Mouse (Mus musculus) induced T-regulatory cell, adult 2 months (primary cell): Measurements from ENCODE around the gene Sgip1.

ENCODE experiments used
- DNase-seq: peaks from one replicate; pipeline ENCODE4 v3.0.0-alpha.2; 2012; ENCODE audit warnings: low read depth

Gene Sgip1

DNA sequence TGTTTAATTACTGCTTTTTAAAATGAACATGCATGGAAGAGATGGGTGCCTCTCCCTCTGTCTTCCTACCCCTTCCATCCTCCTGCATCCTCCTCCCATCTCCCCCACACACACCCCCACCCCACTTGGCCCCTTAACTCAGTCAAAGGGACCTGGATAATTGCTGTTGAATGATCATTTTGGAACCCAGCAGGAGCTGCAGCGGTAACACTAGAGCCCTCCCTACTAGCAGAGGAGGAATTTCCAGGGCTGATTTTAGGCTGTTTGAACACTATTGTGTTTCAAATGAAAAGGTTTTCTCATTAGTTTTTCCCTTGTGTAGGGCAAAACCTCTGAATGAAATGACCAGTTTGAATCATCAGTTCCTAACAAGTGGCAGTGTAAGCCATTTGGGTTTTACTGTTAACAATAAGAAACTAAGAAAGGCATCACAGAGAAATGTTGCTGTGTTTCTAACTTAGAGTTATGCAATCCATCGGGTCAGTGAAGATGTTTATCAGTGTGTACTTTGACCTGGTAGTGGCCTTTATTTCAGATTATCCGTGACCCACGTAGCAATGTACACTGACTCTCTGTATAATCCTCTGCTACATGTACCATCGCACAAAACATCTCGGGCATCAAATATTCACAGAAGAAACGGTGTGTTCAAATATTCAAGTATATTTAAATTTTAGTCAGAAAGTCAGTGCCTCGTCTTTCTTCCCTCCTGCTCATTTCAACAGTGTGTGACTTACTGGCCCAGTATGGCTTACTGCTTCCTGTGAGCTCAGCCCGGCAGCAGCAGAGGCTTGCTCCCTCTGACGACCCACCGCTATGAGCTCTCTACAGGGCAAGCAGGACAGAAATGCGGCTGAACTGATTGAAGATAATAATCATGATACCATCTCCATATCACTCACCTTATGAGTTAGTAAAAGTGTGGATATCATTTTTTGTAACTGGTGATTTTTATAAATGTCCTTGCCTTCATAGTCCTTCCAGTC, 235.5 kb downstream of the Sgip1 start:
- no peak for DNase-seq

DNA sequence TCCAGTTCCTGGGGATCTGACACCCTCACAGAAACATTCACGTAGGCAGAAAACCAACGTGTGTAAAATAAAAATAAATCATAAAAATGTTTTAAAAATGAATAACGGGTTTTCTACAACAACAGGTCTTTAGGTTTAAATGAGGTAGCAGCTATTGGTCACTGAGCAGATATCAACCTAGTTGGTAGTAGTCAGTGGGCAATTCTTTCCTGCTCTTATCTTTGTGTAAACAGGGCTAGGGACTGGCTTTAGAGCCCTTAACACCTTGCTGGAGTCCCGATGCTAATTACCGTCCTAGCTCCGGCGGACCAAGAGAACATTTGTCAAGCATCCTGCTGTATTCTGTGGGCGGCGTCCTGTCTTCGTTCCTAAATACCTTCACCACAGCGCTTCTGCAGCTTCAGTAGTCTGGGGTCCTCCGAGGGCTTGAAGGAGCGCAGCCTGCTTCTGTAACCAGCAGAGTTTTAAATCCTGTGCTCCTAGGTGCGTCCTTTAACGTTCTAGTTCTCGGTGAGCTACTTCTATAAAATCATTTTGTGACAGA, 236.8 kb downstream of the Sgip1 start:
- no peak for DNase-seq

DNA sequence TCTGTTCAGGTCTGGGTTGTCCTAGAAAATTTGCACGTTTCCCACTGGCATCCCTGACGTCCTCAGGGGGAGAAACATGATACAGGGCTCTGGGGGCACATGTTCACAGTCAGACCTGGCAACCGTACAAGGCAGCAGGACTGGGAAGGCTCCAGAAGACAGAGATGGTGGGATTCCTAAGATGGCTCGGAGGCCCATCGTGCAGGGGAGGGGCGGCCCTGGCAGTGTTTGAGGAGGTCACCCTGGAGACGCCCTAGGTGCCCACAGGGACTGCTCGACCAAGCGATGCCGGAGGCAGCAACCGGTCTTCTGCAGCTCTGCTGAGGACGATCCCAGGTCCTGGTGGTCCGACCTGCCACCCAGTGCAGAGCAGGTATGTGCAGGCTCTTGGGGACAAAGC, 237.3 kb downstream of the Sgip1 start, which contains the start of gene Tctex1d1:
Gene Tctex1d1 (plus strand): TSS at position 167 of the 400 bp plus-strand sequence.
- no peak for DNase-seq

DNA sequence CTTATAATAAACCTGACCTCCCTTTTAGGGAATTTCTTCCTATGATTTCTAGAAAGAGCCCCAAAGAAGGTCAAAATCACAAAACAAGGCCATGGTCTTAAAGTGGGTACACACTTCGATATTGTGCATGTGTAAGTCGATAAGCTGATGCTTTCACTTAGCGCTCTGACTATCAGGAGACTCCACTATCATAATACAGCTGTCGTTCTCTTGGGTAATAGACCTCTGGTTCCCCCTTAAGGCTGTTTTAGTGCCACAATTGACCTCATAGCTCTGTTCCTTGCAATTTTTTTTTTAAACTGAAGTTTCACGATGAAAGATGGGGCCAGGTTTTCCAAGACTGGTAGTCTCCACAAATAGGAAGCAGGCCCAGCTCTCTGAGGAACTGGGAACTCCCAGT, 238.3 kb downstream of the Sgip1 start:
- DNase-seq, result peak; percentile 49

DNA sequence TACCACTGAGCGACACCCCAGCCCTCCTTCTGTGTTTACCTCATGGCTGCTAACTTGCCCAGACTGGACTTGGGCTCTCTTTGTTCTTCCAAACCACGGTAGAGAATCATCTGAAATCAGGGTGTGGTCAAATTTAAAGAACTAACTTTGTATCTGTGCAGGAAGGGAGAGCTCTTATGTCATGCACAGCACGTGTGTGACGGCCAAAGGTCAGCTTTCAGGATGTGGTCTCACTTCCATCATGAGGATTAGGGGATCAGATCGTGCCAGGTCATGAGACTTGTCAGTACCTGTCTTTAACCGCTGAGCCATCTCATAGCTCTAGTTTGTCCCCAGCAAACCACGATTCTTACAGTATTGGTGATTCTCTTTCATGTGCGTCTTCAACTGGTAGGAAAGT, 240.6 kb downstream of the Sgip1 start:
- peak; percentile 54 for DNase-seq

DNA sequence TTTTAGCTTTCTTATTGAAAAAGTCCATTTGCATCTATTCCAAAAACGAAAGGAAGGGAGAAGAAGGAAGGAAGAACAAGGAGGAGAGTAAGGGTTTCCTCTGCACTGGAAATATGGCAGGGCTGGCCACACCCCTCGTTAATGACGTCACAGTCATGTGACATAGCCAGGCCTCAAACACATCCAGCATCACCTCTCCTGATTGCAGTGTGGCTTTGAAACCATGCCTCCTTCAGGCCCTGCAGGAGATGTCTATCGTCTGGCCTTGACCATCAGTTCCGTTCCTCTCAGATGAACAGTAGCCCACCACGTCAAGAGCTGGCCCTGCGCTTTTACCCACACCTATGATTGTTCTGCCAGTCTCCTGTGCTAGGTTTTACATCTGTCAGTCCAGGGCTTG, 245.1 kb downstream of the Sgip1 start:
- peak; percentile 56 for DNase-seq

DNA sequence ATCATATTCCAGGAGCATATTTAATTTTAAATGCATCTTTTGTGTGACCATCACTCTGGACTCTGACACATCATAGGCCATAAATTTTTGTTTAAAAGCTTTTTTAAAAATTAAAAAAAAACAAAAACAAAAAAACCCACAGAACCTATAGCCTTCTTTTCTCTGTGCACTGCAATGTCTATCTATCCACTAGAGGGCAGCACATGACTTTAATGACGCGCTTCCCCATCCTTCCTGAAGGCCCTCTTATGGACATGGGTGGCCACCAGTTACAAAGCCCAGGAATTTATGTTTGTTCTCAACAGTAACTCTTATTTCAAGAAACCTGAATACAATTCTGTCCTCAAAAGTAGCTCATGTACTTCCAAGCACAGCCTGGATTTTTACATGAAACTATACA, 245.8 kb downstream of the Sgip1 start:
- DNase-seq, result peak; percentile 87

DNA sequence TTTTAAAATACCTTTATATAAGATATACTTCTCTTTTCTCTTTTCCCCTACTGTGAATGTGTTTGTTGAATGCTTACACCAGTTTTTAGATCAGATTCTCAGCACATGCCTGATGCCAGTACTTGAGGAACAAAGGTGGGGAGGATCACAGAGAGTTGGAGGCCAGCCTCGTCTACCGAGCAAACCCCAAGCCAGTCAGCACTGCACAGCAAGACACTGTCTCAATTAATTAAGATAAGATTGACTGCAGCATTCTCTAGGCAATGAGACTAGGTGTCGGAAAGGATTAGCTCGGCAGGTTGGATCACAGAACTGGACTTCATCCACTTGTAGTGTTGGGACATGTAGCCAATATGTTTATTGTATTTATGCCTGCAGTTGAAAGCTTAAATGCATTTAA, 246.2 kb downstream of the Sgip1 start:
- no peak for DNase-seq

DNA sequence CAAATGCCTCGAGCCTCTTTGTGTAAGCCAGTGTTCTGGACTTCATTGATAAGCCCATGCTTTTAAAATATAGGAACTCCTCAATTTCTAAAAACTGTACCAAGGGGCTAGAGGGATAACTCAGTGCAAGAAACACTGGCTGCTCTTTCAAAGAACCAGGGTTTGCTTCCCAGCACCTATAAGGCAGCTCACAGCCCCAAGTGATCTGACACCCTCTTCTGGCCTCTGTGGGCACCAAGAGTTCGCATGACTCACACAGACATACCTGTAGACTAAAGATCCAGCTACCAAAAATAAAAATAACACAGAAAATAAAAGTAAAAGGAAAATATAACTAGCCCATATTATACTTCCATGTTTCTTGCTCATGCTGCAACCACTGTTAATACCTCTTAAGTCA, 246.7 kb downstream of the Sgip1 start:
- peak; percentile 39 for DNase-seq

DNA sequence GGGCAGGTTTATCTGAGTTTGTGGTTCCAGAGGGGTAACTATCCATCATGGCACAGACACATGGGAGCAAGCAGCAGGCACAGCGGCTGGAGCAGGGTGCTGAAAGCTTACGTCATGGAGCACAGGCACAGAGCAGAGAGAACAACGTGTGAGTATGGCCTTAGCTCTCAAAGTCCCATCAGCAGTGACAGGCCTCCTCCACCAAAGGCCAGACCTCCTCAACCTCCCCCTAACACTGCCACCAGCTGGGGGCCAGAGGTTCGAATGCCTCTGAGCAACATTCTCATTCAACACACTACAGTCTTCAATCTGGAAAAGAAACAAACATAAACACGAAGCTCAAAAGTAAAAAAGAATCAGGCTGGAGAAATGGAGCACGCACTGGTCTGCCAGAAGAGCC, 247.4 kb downstream of the Sgip1 start:
- peak; percentile 25 for DNase-seq

DNA sequence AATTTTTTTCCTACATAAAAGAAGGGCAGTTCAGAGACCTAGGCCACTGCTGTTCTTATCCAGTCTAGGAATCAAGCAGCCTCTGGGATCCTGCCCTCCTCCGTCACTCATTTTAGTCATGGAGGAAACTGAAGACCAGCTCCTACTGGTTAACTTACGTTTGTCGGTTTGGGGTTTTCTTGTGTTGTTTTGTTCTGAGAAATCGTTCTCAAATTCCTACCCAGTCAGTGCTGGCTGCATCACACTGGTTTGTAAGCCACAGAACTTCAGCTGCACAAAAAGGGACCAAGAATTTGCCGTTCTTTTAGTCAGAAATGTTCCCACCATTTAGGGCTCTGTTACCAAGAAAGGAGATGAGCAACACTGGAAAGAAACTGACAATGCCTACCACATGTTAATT, 248.3 kb downstream of the Sgip1 start:
- DNase-seq, result peak; percentile 79

DNA sequence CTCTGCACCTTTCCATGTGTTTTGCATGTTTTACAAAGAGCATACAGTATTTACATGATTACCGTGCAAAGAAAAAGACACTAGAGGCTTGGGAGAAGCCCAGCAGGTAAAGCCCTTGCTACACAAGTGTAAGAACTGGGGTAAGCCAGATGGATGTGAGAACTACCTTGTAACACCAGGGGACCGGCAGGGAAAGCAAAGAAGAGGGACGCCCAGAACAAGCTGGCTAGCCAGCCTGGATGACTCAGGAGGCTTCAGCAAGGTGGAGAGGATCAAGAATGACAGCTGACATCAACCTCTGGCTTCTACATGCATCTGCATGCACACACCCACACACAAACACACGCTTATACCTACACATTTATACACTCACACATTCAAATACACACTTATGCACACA, 248.9 kb downstream of the Sgip1 start:
- DNase-seq, result no peak

DNA sequence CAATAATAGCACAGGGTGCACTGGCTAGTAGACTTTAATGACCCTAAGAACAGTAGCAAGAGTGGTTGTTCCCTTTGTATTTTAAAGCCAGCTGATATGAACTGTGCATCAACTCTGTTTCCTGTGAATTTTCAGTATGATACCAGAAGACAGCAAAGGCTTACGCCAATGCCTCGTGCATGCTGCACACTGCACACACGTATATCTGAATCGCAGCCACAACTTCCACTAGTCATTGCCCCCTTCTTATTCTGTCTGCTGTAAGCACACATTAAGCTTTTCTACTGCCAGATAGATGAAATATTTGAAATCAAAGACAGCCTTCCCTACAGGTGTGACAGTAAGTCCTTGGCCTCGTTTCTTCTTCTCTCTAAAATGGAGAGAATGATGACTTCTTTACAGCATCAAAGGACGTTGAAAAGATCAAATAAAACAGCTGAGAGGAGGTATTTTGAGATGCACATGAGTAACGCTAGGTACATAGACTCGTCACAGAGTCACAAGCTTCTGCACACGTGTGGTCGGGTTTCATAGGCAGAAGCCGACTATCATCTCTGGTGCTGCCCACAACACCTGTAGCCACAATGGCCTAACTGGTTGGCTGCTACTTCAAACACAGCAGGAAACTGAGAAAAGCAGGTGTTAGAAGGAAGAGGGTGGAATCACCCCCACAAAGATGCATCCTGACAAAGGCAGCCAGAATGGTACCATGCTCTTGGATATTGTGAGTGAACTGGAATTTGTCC, 249.7 kb downstream of the Sgip1 start:
- peak; percentile 72 for DNase-seq

DNA sequence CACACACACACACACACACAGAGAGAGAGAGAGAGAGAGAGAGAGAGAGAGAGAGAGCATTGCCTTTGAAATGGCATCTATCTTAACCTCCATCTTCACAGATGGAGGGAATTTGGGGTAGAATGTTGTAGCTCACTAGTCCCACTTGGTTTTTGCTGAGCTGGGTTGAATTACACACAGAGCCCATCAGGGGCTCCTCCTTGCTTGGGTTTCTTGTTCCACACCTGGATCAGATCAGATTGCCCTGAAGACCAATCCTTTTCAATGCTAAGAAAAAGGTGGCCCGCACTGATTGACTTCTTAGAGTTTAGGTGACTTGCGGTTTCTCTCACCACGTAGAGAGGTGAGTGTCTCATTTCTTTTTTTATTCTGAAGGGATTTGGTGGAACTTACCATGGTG, 250.6 kb downstream of the Sgip1 start:
- no peak for DNase-seq

DNA sequence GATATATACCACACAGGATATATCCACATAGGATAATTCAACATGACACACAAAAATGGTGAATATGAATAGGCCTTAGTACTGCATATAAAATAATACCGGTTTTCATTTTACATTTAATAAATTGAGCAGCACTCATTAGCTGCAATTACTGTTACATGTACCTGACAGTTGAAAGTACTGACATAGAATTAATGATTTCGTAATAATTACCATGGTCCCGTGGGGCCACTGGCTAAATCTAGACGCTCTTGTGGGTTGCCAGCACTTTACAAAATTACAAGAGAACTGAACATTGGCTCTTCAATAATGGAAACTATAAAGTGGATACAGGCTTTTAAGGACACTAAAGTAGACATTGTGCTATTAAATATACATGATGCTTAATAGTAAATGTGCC, 263.6 kb downstream of the Sgip1 start:
- DNase-seq, result no peak

DNA sequence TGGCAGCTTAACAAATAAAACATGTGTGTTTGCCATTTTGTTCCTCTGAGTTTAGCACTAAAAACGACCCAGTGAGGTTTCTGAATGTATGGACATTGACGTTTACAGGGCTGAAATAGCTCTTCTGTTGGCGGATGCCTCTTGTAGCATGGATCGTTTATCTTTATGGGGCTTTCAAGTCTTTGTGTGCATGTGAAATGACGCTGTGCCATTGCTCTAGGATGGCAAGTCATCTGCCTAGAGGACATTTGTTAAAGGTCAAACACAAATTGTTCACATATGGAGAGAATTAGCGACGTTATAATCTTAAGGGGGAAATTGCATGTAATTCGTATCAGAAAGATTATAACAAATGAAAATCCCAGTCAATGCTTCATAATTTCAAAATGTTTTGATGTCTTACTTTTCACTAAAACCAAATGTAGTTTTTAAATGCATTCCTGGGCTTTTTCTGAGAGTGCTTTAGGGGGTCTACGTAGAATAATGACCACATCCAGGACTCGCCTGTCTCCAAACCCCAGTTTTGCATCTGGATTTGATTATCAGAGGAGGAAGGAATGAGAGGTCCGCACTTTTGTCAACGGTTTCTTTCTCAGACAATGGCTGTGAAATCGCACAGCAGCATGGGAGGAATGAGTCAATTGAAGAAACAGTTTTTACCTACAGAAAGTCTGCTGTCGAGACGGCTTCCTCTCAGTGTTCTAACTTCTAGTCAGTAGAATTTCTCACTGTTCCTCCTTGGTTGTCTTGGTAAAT, 264.3 kb downstream of the Sgip1 start:
- DNase-seq, result peak; percentile 27

DNA sequence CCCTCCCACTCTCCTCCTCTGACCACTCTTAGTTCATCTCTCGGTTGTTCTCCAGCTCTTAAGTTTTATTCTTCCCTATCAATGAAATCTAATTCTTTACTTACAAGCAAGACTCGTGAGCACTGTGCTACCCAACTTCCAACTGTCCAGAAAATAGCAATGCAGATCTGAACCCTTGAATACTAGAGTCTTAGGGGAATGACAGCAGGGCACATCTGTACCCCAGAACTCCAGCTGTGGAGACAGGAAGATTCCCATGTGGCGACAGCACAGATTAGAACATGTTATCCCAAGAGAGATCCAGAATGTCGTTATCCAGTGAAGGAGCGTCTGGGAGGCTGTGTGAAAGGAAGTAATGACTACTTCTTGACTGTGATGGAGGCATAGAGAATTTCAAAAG, 265.2 kb downstream of the Sgip1 start:
- DNase-seq, result no peak

DNA sequence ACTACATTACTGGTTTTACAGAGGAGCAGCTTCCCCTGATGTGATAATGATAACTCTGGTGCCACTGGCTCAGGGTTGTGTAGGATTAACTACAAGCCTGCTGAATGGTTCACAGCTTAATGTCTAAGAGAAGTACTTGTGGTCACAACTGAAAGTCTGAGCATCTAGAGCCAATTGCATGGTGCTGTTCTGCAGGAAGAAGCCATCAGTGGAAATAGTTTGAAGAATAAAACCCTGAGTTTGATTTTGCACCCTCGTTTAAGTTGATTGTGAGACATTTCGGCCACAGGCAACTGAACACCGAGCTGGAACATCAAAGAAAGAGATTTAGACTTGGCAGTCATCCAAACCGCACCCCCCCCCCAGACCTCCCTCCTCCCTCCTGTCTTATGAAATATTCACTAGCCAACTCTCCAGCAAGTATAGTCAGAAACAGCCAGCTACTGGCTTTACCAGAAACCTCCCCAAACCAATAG, 265.9 kb downstream of the Sgip1 start:
- DNase-seq, result peak; percentile 67

DNA sequence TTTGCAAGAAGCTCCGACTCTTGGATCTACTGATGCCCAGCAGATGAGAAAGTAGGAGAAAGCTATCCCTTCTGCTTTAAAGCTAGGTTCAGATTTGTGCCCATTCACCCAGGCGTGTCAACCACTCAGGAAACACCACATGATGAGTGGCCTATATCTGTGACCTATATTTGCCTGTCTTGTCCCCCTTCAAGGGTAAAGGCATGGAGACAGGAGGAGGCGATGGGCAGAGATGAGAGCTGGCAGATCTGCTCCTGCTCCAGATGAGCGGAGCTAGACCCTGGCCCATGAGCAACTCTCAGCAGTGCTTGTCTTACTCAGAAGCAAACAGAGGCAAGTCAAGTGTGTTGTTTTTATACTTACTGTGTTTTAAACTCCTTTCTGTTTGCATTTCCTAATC, 269.6 kb downstream of the Sgip1 start:
- no peak for DNase-seq

DNA sequence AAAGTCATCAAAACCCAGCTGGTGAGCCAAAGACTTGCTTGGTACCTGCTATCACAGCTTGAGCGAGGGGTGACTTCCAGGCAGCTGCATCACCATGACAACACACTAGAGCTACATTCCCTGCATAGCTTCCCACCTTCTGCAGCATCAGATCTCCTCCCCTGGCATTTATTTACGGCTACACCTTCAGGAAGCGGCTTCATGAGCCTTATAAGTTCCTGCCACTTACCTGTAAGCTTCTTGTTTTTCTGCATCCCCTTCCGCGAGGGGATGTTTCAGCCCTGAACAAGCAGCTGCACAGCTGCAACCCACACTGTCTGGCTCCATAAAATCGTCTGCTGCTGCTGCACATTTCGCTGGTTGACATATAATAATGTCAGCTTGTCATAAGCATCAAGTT, 270.7 kb downstream of the Sgip1 start:
- DNase-seq, result no peak

DNA sequence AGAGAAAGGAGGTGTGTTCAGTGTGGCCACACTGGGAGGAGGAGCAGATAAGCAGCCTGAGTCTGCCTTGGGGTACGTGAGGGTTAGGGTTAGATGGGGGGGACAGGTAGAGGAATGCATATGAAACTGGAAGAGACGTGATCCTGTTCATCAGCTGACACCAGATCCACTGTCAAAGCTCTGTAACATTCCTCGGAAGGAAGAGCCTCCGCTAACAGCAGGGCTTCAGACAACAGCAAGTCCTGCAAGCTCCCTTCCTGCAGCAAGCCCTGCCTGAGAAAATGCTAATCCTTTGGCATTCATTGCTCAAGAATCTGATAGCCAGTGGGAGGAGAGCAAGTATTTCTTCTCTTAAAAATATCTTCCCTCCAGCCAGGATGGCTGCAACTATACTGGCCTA, 272.4 kb downstream of the Sgip1 start:
- DNase-seq, result no peak
